Mouse (Mus musculus): Measurements from ENCODE around the gene Atxn7l3.

Gene Atxn7l3

DNA sequence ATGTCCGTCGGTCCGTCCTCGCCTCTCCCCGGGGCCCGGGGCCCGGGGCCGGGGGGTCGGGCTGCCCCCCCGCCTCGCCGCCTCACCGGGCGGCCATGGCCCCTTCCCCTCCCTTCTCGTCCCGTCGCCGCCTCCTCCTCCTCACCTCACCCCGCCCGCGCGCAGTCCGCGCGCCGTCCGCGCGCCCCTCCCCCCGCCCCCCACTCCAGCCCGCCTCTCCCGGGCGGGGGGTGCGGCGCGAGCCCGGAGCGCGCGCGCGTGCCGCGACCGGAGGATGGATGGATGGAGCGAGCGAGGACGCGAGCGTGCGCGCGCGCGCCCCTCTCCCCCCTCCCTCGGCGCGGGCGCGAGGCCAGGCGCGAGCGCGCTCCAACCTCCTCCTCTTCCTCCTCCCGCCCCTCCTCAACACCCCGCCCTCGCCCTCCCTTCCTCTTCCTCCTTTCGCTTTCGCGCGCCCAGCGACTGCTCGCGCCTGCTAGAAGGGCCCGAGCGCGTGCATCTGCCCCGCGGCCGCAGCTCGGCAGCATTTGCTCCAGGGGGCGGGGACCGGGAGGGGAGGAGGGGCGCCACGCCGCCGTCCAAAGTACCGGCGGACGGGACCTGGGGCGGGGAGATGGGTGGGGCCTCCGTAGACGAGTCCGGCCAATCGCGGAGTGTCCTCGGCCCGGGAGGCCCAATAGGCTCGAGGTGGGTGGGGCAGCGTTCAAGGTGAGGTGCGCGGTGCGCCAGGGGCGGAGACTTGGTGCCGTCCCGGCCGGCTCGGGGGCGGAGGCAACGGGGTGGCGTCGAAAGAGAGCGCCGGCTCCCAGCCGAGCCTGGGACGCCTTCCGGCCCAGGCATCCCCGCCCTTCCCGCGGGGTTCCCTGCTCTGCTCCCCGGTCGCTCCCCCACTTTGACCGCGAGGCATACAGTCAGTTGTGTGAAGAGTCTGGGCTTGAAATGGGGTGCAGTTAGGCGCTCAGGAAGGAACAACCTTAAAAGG is at the start of gene Atxn7l3:
Atxn7l3 (minus strand) TSS at position 141 of the 982 bp plus-strand sequence.
- DNase-seq = peak; percentile 98

DNA sequence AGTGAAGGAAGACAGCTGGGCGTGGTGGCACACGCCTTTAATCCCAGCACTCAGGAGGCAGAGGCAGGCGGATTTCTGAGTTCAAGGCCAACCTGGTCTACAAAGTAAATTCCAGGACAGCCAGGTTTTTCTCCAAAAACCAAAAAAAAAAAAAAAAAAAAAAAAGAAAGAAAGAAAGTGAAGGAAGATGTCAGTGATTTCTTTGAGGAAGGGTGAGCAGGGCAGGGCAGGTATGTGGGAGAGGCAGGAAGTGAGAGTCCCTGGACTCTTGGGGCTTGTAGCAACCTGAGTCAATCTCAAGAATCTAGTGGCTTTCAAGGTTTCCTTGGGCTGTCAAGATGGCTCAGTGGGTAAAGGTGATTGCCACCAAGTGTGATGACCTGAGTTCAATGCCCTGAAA is 48.0 kb upstream of the Atxn7l3 start:
- DNase-seq = no peak

DNA sequence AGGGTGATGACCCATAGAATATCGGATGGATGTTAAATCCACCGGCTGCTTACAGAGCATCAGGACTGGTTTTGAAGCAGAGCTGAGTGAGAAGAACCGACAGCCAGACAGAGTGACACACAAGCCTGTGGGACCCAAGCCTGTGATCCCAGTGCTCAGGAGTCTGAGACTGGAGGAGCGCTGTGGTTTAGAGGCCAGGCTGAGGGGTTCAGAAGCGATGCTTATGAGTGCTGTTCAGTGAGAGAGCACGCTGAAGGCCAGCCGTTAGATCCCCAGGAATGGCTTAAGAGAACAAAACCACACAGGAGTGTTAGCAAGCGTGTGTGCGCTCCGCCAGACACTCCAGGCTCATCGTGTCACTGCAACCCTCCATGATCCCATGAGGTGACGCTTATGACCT is 46.3 kb upstream of the Atxn7l3 start:
- no peak for DNase-seq

DNA sequence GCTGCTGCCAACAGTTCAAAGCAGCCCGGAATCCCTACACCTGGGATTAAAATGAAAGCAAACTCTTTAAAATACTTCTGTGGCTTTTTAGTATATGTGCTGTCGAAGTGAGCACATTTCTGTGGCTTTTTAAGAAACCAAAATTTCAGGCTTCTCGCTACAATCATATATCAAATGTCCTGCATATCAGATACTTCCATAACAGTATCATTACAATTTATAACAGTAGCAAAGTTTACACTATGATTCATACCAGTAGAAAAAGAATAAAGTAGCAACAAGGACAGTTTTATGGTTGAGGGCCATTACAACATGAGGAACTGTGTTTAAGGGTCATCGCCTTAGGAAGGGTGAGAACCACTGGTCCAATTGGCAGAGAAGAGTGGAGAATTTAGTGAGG is 44.7 kb upstream of the Atxn7l3 start:
- DNase-seq = no peak

DNA sequence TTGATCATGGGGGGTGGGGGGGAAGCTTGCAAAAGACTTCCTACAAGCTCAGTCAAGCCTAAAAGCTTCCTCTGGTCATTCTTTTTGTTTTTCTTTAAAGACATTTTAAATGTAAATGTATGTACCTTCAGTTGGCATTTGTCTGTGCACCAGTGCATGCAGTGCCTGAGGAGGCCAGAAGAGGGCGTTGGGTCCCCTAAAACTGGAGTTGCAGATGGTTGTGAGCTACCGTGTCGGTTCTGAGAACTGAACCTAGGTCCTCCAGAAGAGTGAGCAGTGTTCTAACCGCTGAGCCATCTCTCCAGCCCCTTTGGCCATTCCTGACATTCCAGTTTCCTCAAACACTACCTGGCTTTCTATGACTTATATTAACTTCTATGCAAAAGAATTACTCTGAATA is 43.2 kb upstream of the Atxn7l3 start:
- no peak for DNase-seq

DNA sequence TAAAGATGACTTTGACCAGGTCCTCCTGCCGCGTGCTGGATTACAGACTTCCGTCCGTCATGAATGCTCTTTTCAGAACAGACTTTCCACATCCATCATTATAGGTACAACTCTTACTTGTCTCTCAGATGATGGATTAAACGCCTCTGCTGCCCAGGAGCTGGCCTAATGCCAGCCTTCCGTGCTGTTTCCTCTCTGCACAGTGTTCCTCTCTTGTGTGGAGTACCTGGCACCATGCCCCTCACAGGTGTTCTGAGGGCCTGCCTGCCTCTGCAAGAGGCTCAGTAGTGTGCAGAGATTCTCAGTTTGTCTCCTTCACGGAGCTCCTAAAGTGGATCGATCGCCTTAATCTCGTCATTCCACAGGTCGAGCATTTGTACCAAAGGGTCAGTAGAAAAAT is 42.8 kb upstream of the Atxn7l3 start:
- peak; percentile 84 for DNase-seq

DNA sequence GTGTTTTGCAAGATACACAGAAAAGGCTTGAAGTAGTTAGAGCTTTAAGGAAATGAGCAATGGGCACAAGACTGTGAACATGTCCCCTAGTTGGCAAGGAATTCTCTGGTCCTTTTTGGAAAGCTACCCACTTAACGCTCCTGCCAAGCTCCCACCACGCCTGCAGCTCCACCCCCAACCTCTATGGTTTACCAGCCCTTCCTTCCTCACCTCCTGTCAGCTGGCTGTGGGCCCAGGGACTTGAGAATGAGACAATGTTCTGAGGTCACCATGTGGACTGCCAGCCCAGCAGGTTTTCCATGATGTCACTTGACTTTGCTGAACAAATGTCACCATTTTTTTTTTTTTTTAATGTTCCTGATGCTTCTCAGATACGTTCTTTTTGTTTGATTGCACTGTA is 42.1 kb upstream of the Atxn7l3 start:
- DNase-seq = peak; percentile 90

DNA sequence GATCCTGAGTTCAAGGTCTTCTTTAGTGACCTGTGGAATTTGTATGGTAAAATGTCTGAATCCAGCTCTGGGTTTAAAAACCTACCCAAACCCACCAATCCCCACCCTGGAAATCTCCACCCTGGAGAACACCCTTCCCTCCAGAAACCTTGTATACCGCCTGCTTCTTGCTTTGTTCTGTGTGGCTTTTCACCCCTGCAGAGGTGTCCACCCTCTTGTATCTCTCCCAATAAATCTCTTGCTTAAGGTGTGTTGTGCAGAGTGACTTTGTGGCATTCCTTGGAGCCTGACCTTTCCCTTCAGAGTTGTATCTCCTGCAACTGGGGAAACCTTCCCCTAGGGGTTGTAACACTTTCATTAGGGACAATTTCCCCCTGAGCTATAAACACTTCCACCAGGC is 41.5 kb upstream of the Atxn7l3 start:
- DNase-seq = no peak

DNA sequence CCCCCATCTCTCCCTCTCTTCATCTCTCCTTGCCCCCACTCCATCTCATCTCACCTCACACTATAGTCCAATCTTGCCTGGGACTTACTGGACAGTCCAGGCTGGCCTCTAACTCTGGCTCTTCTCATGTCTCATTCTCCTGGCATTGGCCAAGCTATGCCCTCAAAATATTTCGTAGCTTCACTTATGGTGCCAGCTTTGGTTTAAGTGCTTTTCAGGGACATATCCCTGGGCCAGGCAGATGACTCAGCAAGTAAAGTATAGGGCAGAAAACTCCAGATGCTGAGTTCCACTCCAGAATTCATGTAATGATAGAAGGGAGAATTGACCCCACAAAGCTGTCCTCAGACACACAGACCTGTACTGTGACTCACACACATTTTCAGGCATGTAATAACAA is 39.8 kb upstream of the Atxn7l3 start:
- no peak for DNase-seq

DNA sequence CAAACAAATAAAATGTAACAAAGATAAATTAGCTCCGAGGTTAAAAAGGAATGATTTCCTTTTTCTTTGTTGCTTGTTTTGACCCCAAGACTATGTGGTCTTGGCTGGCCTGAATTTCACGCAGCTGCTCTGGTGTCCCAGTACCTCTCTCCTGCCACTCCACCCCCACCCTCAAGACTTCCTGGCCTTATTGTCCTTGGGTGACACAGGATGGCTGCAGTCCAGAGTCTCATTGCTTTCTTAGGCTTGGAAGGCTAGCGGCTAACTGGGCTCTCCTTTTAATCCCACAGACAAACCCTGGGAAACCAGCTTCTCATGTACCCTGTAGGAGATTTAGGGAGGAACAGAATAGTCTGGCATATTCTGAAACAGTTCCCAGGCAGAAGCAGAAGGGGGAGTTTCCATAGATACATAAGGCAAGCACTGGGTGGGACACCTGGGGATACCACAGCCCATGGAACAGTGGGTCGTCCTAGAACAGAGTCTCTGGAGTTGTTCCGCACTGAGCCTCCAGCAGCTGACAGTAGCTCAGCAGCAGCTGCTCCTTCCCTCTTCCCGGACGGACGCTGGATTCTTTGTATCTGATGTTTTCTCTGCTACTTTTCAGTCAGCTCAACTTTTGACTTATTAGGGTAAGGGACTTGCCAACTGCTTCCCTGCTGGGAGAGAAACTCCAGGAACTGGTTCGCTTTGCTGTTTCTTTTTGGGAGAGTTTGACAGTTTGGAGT is 38.7 kb upstream of the Atxn7l3 start:
- peak; percentile 43 for DNase-seq

DNA sequence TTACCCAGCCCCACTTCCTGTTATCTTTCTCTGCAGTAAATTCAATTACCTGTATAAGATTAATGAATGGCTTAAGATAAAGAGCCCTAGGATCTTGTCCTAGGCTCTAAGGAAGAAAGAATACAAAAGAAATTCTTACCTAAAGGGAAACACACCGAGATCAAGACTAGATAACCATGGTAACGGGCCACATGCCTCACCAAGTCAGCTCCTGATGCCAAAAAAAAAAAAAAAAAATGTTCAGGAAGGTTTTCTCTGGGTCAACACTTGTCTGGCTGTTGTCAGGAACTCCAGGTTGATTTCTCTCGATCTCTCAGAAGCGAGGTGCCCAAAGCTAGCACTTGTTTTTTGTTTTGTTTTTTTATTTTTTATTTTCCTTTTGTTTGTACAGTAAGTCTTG is 37.6 kb upstream of the Atxn7l3 start:
- DNase-seq = no peak

DNA sequence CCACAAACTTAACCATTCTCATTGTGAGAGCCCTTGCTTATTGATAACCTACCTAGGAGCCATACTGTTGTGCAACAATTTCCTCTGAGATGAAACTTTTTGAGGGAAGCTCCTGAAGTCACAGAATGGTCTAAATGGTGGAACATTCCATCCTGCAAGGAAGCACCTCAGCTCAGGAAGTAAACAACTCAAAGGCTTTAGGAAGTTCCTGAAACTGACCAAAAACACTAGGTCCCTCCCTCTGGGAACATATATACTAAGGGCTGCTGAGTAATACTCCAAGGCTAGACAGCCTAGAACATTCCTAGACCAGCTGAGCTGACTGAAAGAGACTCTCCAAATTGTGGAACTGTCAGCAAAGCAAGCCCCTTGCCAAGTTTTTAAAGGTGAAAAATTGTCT is 36.6 kb upstream of the Atxn7l3 start:
- DNase-seq = no peak

DNA sequence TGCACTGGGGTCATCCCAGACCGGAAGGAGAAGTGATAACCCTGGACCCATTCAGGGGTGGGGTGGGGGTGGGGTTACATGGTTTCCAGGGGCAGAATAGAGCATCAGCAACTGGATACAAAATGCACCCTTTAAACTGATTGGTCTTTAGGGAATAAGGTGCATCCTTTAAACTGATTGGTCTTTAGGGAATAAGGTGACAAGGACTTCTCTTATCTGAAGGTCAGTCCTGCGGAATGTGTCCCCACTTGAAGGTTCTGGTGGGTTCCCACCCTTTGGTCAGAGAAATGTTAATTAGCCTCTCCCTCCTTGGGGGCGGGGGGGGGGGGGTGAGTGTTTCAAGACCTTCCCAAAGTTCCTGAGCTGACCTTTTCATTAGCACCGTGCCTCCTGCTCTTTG is 35.4 kb upstream of the Atxn7l3 start:
- DNase-seq = no peak

DNA sequence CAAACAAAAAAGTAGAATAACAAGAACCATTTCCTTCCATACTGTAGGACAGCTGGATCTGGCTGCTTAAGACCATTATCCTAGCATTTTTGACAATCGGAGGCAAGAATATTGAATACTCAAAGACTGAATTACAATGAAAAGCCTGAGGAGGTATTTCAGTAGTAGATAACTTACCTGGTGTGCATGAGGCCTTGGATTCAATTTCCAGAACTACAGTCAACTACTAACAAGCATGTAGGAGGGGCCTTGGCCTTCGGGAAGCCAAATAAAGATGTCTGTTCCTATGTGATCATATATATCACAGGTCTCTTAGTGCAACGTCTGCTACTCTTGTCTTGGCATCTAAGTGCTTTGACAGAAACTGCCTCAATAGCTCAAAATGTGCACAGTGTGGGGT is 33.6 kb upstream of the Atxn7l3 start:
- DNase-seq = no peak

DNA sequence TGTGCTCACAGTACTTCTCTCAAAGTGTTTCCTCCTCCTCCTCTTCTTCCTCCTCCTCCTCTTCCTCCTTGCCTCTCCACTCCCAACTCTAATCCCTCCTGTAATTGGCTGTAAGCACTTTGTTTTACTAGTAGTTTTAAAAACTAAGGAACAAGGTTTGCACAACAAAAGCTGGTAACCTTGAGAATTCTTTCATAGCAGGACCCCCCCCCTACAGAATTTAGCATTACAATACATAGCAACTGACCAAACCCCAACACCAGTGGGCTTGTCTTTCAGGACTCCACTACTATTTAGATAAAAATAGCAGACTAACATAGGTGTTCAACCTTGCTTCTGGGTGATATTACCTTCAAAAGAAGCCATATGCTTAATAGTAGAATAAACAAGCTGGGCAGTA is 33.1 kb upstream of the Atxn7l3 start:
- no peak for DNase-seq

DNA sequence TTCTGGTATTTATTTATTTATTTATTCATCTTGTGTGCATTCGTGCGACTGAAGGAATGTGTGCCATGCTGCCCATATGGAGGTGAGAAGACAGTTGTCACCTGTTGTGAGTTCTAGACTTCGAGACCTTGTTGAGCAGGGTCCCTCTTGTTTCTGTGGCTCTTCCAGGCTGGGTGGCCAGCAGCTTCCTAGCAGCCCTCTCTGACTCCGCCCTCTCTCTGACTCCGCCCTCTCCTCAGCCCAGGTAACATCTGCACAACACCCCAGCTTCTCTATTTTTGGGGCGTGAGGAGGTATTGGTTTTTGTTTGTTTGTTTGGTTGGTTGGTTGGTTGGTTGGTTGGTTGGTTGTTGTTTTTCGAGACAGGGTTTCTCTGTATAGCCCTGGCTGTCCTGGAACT is 31.4 kb upstream of the Atxn7l3 start:
- no peak for DNase-seq

DNA sequence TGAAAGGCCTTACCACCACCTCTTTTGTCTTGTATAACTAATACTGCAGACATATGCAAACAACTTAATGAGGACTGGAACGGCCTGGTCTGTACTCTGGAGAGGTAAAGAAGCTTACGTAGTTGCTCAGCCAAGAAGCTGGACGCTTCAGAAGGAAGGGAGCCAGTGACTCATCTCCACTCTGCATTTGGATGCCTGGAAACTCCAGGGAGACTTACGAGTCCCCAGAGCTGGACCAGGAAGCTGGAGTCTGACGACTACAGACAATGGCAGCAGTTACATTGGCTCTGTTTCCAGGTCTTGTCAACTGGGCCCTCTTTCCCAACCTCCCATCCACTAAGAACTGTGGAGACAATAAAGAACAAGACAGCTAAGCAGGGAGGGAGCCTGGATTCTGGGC is 30.8 kb upstream of the Atxn7l3 start:
- DNase-seq = no peak

DNA sequence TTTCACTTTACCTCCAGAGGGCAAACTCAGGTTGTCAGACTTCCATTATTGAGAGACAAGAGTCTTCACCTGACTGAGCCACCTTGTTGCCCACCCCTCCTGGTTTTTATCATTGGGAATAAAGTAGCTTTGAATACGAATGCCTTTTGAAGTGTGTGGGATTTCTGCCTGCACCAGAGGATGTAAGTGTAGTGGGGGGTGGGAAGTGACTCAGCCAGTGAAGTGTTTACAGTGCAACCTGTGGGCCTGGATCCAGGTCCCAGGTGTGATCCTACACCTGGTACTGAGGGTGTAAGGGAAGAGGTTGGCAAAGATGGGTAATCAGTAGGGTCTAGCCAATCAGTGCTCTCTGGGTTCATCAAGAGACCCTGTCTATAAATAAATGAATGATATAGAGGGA is 27.1 kb upstream of the Atxn7l3 start:
- no peak for DNase-seq

DNA sequence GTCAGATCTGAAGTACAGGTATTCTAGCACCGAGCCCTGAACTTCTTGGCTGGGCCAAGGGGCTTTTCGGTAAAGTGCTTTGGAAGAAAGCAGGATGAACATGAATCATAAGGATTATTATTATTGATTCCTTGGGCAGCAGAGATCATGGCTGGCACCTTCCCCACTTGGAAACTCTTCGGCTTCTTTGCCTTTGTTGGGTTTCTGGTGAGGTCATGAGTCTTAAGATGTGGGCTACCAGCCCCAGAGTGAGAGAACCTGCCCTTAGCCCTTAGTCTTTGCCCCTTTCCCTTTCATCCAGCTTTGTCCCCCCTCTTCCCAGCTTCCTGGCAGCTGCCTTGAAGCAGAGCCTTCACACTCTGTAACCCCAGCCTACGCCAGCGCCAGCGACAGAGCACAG is 25.5 kb upstream of the Atxn7l3 start:
- no peak for DNase-seq

DNA sequence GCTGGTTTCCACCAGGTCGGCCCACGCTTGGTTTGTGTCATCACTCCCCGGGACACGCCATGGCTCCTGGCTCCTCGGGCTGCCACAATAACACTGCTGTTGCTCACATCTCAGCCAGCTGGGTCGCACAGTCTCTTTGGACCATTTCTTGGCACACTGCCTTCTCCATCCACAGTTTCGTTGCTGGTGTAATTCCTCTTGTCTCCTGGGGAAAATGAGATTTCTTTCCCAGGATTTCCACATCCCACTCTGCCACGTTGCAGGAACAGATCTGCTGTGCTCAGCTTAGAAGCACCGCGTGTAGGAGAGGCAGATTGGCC is 24.2 kb upstream of the Atxn7l3 start:
- DNase-seq = peak; percentile 75

DNA sequence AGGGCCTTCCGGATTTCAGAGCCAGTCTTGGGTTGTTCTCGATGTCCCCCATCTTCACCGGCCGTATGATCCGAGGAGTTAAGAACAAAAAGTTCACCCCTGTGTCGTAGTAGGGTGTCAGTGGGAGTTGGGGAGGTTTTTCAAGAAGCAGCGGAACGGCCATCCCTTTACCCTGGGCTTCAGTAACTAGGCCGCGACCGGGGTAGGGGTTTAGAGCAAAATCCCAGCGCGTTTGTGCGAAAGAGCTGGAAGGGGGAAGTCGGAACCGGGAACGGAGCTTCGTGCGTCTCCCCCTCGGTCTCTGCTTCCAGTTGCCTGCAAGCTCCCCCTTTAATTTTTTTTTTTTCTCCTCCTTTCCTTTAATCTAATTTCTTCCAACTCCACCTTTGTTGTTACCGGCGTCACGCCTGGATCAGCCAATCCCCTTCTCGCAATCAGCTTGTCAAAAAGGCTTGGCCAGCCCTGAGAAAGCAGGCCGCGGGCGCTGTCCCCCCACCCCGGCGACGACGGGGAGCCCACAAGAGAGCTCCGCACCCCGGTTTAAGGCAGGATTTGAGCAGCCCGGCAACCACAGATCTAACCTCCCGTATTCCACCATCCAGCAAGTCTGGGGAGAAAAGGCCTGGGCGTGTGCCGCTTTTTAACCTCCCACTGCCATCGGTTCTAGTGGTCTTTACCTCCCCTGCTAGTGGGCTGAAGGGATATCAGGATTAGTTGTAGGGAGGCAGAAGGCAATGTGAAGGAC is 23.7 kb upstream of the Atxn7l3 start:
- peak; percentile 86 for DNase-seq

DNA sequence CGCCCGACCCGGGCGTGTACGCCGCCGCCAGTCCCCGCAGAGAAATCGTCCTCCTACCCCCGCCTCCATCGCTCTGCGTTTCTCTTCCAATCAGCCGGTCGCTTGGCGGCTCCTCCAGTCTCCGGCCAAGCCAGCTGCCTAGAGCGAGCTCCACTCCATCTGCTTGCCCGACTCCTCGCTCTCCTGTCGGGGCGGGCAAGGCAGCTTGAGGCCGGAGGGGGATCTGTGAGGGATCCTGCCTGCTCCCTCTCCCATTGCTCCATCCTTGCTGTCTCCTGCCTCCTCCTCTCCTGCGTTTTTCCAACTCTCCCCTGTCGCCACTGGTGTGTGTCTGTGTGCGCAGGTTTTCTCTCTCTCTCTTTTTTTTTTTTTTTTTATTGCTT is 23.0 kb upstream of the Atxn7l3 start, which contains the start of gene Ubtf:
Ubtf (minus strand) TSS at position 333 of the 383 bp plus-strand sequence.
- peak; percentile 76 for DNase-seq

DNA sequence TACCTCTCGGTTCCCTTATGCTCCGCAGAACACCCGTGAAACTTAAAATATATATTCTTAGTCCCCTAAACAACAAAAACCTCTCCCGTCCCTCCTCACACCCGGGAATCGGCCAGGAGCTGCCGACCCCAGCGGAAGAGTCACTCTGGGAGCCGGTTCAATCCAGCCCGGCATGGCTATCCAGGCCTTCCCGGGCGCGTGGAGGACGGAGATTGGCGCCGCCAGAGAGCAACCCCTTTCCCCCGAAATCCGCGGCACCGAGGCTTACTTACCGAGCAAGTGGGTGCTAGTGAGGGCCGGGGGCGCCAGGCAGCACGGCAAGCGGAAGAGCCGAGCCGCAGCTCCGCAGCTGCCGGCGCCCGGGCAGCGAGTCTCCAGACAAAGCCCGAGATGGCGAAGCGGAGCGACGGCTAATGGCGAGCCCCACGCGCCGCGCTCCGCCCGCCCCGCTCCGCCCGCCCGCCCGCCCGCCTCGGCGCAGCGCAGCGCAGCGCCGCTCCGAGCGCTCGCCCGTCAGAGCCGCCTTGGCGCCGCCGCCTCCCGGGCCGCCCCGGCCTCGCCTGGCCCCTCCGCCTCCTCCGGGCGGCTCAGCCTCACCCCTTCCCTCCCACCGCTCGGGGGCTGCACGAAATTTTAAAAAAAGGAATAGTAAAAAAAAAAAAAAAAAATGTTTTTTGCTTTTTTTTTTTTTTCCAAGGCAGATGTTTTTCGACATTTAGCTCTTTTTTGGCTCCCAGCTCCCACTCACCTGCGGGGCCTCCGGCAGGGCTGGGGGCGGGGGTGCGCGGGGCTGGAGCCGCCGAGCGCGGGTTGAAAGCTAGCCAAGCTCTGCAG is 22.4 kb upstream of the Atxn7l3 start:
- DNase-seq = peak; percentile 66

Data from lung, postnatal 14 days (tissue).